Mouse (Mus musculus): ENCODE results near the gene Cbr2. TPM values are rescaled to one million over a fixed set of nuclear protein-coding genes. Genes with fewer than 3 reads are reported as not detected.
A peak's percentile ranks its signal among the peaks of the same experiment; 100 is the strongest.

The Cbr2 gene
- total and polyA plus RNA-seq, 3 experiments, result not detected

- DNase-seq (ENCODE audit: low read depth, low spot score), result peak; percentile 97
- Histone ChIP-seq H3K9me3 (replicated peaks; ENCODE audit: insufficient read depth, low read length) (no peaks in the 10 kb centered on the region), H3K27ac (ENCODE audit: control insufficient read depth, low read depth, low read length) (no peak overlapping the region), H3K4me3 (ENCODE audit: control insufficient read depth in 1 of 2, insufficient read depth in 1 of 2, low read depth in 2 of 2, low read length in 2 of 2) (peak overlapping the region in 1 of 2 experiments; percentile 8; a peak in 1 of 4 replicates), H3K9ac (ENCODE audit: control insufficient read depth, low read depth, low read length, poor library complexity, severe bottlenecking) (peak overlapping the region; percentile 30), H3K79me2 (ENCODE audit: control insufficient read depth, insufficient read depth, low read length, poor library complexity) (no peaks in the 10 kb centered on the region), H3K36me3 (ENCODE audit: control insufficient read depth in 1 of 2, insufficient read depth in 2 of 2, low read length in 2 of 2) (peaks cover 0 to 3% of the 10 kb centered on the region in 2 experiments; a peak in 1 of 4 replicates), H3K4me1 (ENCODE audit: control insufficient read depth in 1 of 2, insufficient read depth in 2 of 2, low read length in 2 of 2) (peaks cover 0 to 5% of the 10 kb centered on the region in 2 experiments; a peak in 1 of 4 replicates), H3K27me3 (ENCODE audit: control insufficient read depth in 1 of 2, insufficient read depth in 2 of 2, low read length in 2 of 2) (no peaks in the 10 kb centered on the region)
- TF ChIP-seq E2F4 (IDR thresholded peaks at IDR 0.05; ENCODE audit: borderline replicate concordance, low read depth, low read length) (no peak), SMC3 (IDR thresholded peaks at IDR 0.05; ENCODE audit: low read depth, low read length) (peak; percentile 100), GATA1 (IDR thresholded peaks at IDR 0.05; ENCODE audit: low read depth, low read length) (no peak), MYC (IDR thresholded peaks at IDR 0.05; ENCODE audit: low read depth, low read length) (peak; percentile 99), CTCF (IDR thresholded peaks at IDR 0.05 in 2 of 3, conservative IDR thresholded peaks at IDR 0.05 in 1 of 3; ENCODE audit: control insufficient read depth in 1 of 3, insufficient read depth in 1 of 3, low read depth in 2 of 3, low read length in 3 of 3, poor library complexity in 1 of 3, severe bottlenecking in 1 of 3) (peak in 2 of 3 experiments; percentile 99 to 100; a peak in 5 of 6 replicates), NRF1 (IDR thresholded peaks at IDR 0.05; ENCODE audit: insufficient read depth, low read depth, low read length, poor library complexity, severe bottlenecking) (0 out of 2 replicates have a peak, but pooled peaks have one; percentile 31), BHLHE40 (IDR thresholded peaks at IDR 0.05; ENCODE audit: borderline replicate concordance, low read depth, low read length) (no peak), POLR2A (IDR thresholded peaks at IDR 0.05; ENCODE audit: control insufficient read depth in 1 of 2, insufficient read depth in 1 of 2, low read depth in 1 of 2, low read length in 2 of 2, poor library complexity in 1 of 2) (no peak), TAL1 (IDR thresholded peaks at IDR 0.05; ENCODE audit: low read length) (no peak), UBTF (IDR thresholded peaks at IDR 0.05; ENCODE audit: borderline replicate concordance, insufficient read depth, low read depth, low read length) (no peak), RCOR1 (IDR thresholded peaks at IDR 0.05; ENCODE audit: low read depth, low read length) (no peak), CHD1 (IDR thresholded peaks at IDR 0.05; ENCODE audit: low read depth, low read length) (no peak), MYB (IDR thresholded peaks at IDR 0.05; ENCODE audit: low read depth, low read length) (no peak), MEF2A (IDR thresholded peaks at IDR 0.05; ENCODE audit: extremely low read depth, insufficient replicate concordance, low read depth, low read length, poor library complexity, severe bottlenecking) (no peak), ZC3H11A (IDR thresholded peaks at IDR 0.05; ENCODE audit: low read depth, low read length) (peak; percentile 98), ZNF384 (IDR thresholded peaks at IDR 0.05; ENCODE audit: low read depth, low read length) (peak; percentile 69), TCF12 (IDR thresholded peaks at IDR 0.05; ENCODE audit: low read depth, low read length) (peak; percentile 17; the same call in 1 of the 2 replicates), ETS1 (IDR thresholded peaks at IDR 0.05; ENCODE audit: low read depth, low read length) (no peak), JUND (IDR thresholded peaks at IDR 0.05; ENCODE audit: low read depth, low read length) (peak; percentile 72; the same call in 1 of the 2 replicates), CHD2 (IDR thresholded peaks at IDR 0.05; ENCODE audit: low read length) (no peak), ELF1 (IDR thresholded peaks at IDR 0.05; ENCODE audit: low read depth, low read length) (peak; percentile 84), USF2 (IDR thresholded peaks at IDR 0.05; ENCODE audit: borderline replicate concordance in 1 of 2, insufficient read depth in 1 of 2, low read depth in 1 of 2, low read length in 2 of 2) (no peak), EP300 (IDR thresholded peaks at IDR 0.05; ENCODE audit: low read depth in 1 of 2, low read length in 2 of 2) (peak in 1 of 2 experiments; percentile 47; a peak in 2 of 4 replicates), MAX (IDR thresholded peaks at IDR 0.05; ENCODE audit: low read length) (peak; percentile 98), ZMIZ1 (IDR thresholded peaks at IDR 0.05; ENCODE audit: low read depth, low read length) (no peak), USF1 (IDR thresholded peaks at IDR 0.05; ENCODE audit: low read depth, low read length) (peak; percentile 57), HCFC1 (IDR thresholded peaks at IDR 0.05; ENCODE audit: low read depth, low read length) (peak; percentile 71), SIN3A (IDR thresholded peaks at IDR 0.05; ENCODE audit: low read length) (peak; percentile 91), TBP (IDR thresholded peaks at IDR 0.05; ENCODE audit: low read depth, low read length) (peak; percentile 63), RAD21 (IDR thresholded peaks at IDR 0.05; ENCODE audit: low read depth, low read length) (no peak; the same call in none of the 2 replicates), POLR2AphosphoS2 (IDR thresholded peaks at IDR 0.05; ENCODE audit: low read length) (no peak), KAT2A (conservative IDR thresholded peaks at IDR 0.05; ENCODE audit: low read depth, low read length) (no peak), MAZ (IDR thresholded peaks at IDR 0.05; ENCODE audit: low read depth, low read length) (peak; percentile 65; the same call in 1 of the 2 replicates), POLR2AphosphoS5 (IDR thresholded peaks at IDR 0.05; ENCODE audit: borderline replicate concordance, low read depth, low read length) (no peak), GABPA (IDR thresholded peaks at IDR 0.05; ENCODE audit: low read depth, low read length) (no peak), MAFK (IDR thresholded peaks at IDR 0.05; ENCODE audit: borderline replicate concordance, low read depth, low read length) (no peak)
Observed at GRCm38 (mm10) chr11:120775774-120776469, 44.0 kb upstream of the Cbr2 start.
